ENCODE assay signal across 13 mouse cellular contexts in genomic region chr8:91365804-91366203, GRCm38 (mm10). TPM values are rescaled to one million over a fixed set of nuclear protein-coding genes. Genes with fewer than 3 reads are reported as not detected.
DNase-seq lines count a peak whose midpoint lies in the region; ATAC-seq lines count a peak whose summit lies in the region.
"Had no signal": no experiment of that assay in that cellular context is flagged by ENCODE, and none has a peak within 500 bp of the region (broad histone marks: within the 10 kb centered on the region; RNA-seq: fewer than 3 reads in every experiment).

No protein-coding gene starts in this region.

- H3K4me2 ChIP-seq in midbrain, embryonic 15.5 days, result no peak overlapping the region
- H3K4me2 ChIP-seq in hindbrain, embryonic 13.5 days, result no peak overlapping the region
- H3K4me2 ChIP-seq: heart, embryonic 12.5 days; kidney, embryonic 15.5 days; liver, embryonic 13.5 days had no signal

- H3K9me3 ChIP-seq in midbrain, embryonic 10.5 days (replicated peaks), result no peaks in the 10 kb centered on the region
- H3K9me3 ChIP-seq in midbrain, embryonic 15.5 days, result no peaks in the 10 kb centered on the region
- H3K9me3 ChIP-seq in hindbrain, embryonic 13.5 days, result no peaks in the 10 kb centered on the region
- H3K9me3 ChIP-seq: heart, embryonic 12.5 days; kidney, embryonic 15.5 days; liver, embryonic 13.5 days had no signal

- H3K4me3 ChIP-seq in midbrain, embryonic 10.5 days, result peak overlapping the region; percentile 20; the same call in 1 of the 2 replicates
- H3K4me3 ChIP-seq in midbrain, embryonic 15.5 days, result no peak overlapping the region
- no peak overlapping the region for H3K4me3 ChIP-seq in hindbrain, embryonic 13.5 days
- H3K4me3 ChIP-seq: heart, embryonic 12.5 days; kidney, embryonic 15.5 days; liver, embryonic 13.5 days had no signal

- peak overlapping the region; percentile 74 for H3K27ac ChIP-seq in midbrain, embryonic 10.5 days (replicated peaks)
- no peak overlapping the region for H3K27ac ChIP-seq in midbrain, embryonic 15.5 days
- no peak overlapping the region for H3K27ac ChIP-seq in hindbrain, embryonic 13.5 days
- H3K27ac ChIP-seq: kidney, embryonic 15.5 days; liver, embryonic 13.5 days had no signal

- no peak for ATAC-seq in midbrain, embryonic 15.5 days (replicated peaks)
- 0 out of 2 replicates have a peak, but pooled peaks have one; percentile 24 for ATAC-seq in hindbrain, embryonic 13.5 days (ENCODE audit: low FRiP score)

- H3K27me3 ChIP-seq in midbrain, embryonic 10.5 days (ENCODE audit: low read depth, poor library complexity, severe bottlenecking), result peaks cover 26% of the 10 kb centered on the region; the same call in 1 of the 2 replicates
- peaks cover 3% of the 10 kb centered on the region; the same call in 1 of the 2 replicates for H3K27me3 ChIP-seq in midbrain, embryonic 15.5 days (replicated peaks)
- H3K27me3 ChIP-seq in hindbrain, embryonic 13.5 days, result peaks cover 64% of the 10 kb centered on the region
- H3K27me3 ChIP-seq: heart, embryonic 12.5 days; kidney, embryonic 15.5 days; liver, embryonic 13.5 days had no signal

- DNase-seq in embryo, embryonic 10 days (ENCODE audit: low spot score), result peak; percentile 66
- no peak for DNase-seq in embryo, embryonic 9.5 days (ENCODE audit: extremely low spot score)
- no peak for DNase-seq in midbrain, embryonic 10.5 days (ENCODE audit: low spot score)
- peak; percentile 78 for DNase-seq in retina, embryonic 14.5 days (ENCODE audit: low spot score)
- DNase-seq in kidney, postnatal 10 days, result no peak
- no peak for DNase-seq in gastrocnemius, postnatal 4 days (ENCODE audit: low spot score in 2 of 2)
- DNase-seq: cerebellum, postnatal 36 days; liver, embryonic 13.5 days; spleen, adult 18-20 months had no signal

- no peak overlapping the region for H3K9ac ChIP-seq in midbrain, embryonic 15.5 days
- H3K9ac ChIP-seq in hindbrain, embryonic 13.5 days, result no peak overlapping the region
- H3K9ac ChIP-seq: heart, embryonic 12.5 days; kidney, embryonic 15.5 days; liver, embryonic 13.5 days had no signal

- H3K36me3 ChIP-seq in midbrain, embryonic 10.5 days, result no peaks in the 10 kb centered on the region
- H3K36me3 ChIP-seq in midbrain, embryonic 15.5 days (replicated peaks), result no peaks in the 10 kb centered on the region
- H3K36me3 ChIP-seq in hindbrain, embryonic 13.5 days, result no peaks in the 10 kb centered on the region
- H3K36me3 ChIP-seq: heart, embryonic 12.5 days; kidney, embryonic 15.5 days; liver, embryonic 13.5 days had no signal

- peaks cover 54% of the 10 kb centered on the region for H3K4me1 ChIP-seq in midbrain, embryonic 10.5 days
- peaks cover 20% of the 10 kb centered on the region for H3K4me1 ChIP-seq in midbrain, embryonic 15.5 days
- peaks cover 25% of the 10 kb centered on the region for H3K4me1 ChIP-seq in hindbrain, embryonic 13.5 days (replicated peaks)

RNA-seq across cellular contexts. Expression of gene Fto, which starts 52.5 kb away (rescaled TPM):
- 91.3 and 105 TPM in 2 replicates for polyA plus RNA-seq in midbrain, embryonic 10.5 days (2016; fragmentation: Nextera tagmentation; extraction: Ambion mirVana)
- 167 and 176 TPM in 2 replicates for polyA plus RNA-seq in midbrain, embryonic 15.5 days (2015; fragmentation: Nextera tagmentation; extraction: Ambion mirVana)
- polyA plus RNA-seq in hindbrain, embryonic 13.5 days (2015; fragmentation: Nextera tagmentation; extraction: Ambion mirVana), result 126 and 131 TPM in 2 replicates
- total RNA-seq in gastrocnemius, postnatal 4 days (2021), result 100 to 1,000 TPM; 153 to 154 TPM

RNA-seq across cellular contexts. Expression of gene Rpgrip1l, which starts 52.7 kb away (rescaled TPM):
- polyA plus RNA-seq in midbrain, embryonic 10.5 days (2016; fragmentation: Nextera tagmentation; extraction: Ambion mirVana), result 9.8 and 10.4 TPM in 2 replicates
- 12.6 and 12.9 TPM in 2 replicates for polyA plus RNA-seq in midbrain, embryonic 15.5 days (2015; fragmentation: Nextera tagmentation; extraction: Ambion mirVana)
- polyA plus RNA-seq in hindbrain, embryonic 13.5 days (2015; fragmentation: Nextera tagmentation; extraction: Ambion mirVana), result 10.3 and 10.6 TPM in 2 replicates
- total RNA-seq in gastrocnemius, postnatal 4 days (2021), result 1 to 10 TPM; 3.8 to 4.4 TPM

Comparison
In these comparisons a context has a peak if more than half of its experiments do, and no peak if none do; other contexts are left out.
1. DNase-seq: peak in embryo, embryonic 10 days (single experiment) and retina, embryonic 14.5 days (single experiment); none in embryo, embryonic 9.5 days (single experiment), midbrain, embryonic 10.5 days (single experiment), kidney, postnatal 10 days (single experiment) and gastrocnemius, postnatal 4 days (0 of 2).